Mouse (Mus musculus) liver, embryonic 14.5 days (tissue): ENCODE results near the gene Ndufab1. TPM values are rescaled to one million over a fixed set of nuclear protein-coding genes. Genes with fewer than 3 reads are reported as not detected.

Experiments used
- ATAC-seq: fragments of 200-750 bp; cut with Nextera tagmentation; 2 replicates; pipeline ENCODE4 v1.8.0; 2017; ENCODE audit warnings: moderate number of reproducible peaks, mild to moderate bottlenecking, moderate library complexity; ENCODE audit not compliant: insufficient read depth
- DNase-seq, 3 experiments: peaks; one replicate each; pipeline ENCODE4 v3.0.0-alpha.2; 2012 to 2013; ENCODE audit warnings: low read depth in 3 of 3, low spot score in 3 of 3
- H3K27ac ChIP-seq: fragments of 300-500 bp; sonication (generic); 2 replicates; pipeline ENCODE4 v1.5.1; 2014; ENCODE audit warnings: moderate library complexity, mild to moderate bottlenecking, control low read depth, inconsistent platforms
- H3K27me3 ChIP-seq: fragments of 300-500 bp; sonication (generic); 2 replicates; pipeline ENCODE4 v1.6.1; 2014; ENCODE audit warnings: mild to moderate bottlenecking, low read length, moderate library complexity; ENCODE audit not compliant: control insufficient read depth, insufficient read depth
- H3K36me3 ChIP-seq: fragments of 300-500 bp; sonication (generic); replicated peaks from 2 replicates; pipeline ENCODE4 v1.6.1; 2014; ENCODE audit warnings: low read depth; ENCODE audit not compliant: control insufficient read depth, insufficient read depth
- H3K4me1 ChIP-seq, 2 experiments: fragments of 200-500 bp in 1 of 2; fragments of 300-500 bp in 1 of 2; sonication (generic) in 1 of 2; replicated peaks; 2 replicates each; pipeline ENCODE4 v1.6.1; 2012 to 2014; ENCODE audit warnings: antibody characterized with exemption in 1 of 2, inconsistent platforms in 1 of 2, low read length in 1 of 2; ENCODE audit not compliant: control insufficient read depth in 2 of 2, insufficient read depth in 2 of 2
- H3K4me2 ChIP-seq: fragments of 300-500 bp; sonication (generic); 2 replicates; pipeline ENCODE4 v1.6.1; 2014; ENCODE audit warnings: low read depth, mild to moderate bottlenecking, control low read depth, moderate library complexity
- H3K4me3 ChIP-seq, 2 experiments: fragments of 200-500 bp in 1 of 2; fragments of 300-500 bp in 1 of 2; sonication (generic) in 1 of 2; 2 replicates each; pipeline ENCODE4 v1.5.1; 2012 to 2014; ENCODE audit warnings: low read depth in 2 of 2, low read length in 2 of 2, mild to moderate bottlenecking in 2 of 2, control low read depth in 1 of 2, inconsistent platforms in 1 of 2, moderate library complexity in 1 of 2; ENCODE audit not compliant: insufficient read depth in 1 of 2
- H3K9ac ChIP-seq: fragments of 300-500 bp; sonication (generic); replicated peaks from 2 replicates; pipeline ENCODE4 v1.6.1; 2014; ENCODE audit warnings: mild to moderate bottlenecking, control low read depth, moderate library complexity
- H3K9me3 ChIP-seq: fragments of 300-500 bp; sonication (generic); 2 replicates; pipeline ENCODE4 v1.6.1; 2016; ENCODE audit warnings: low read length, mixed read lengths; ENCODE audit not compliant: control insufficient read depth
- CTCF ChIP-seq: IDR thresholded peaks from 2 replicates; pipeline ENCODE4 v1.5.1; 2016; ENCODE audit warnings: antibody characterized with exemption, low read depth, control low read depth
- EP300 ChIP-seq: IDR thresholded peaks from 2 replicates; pipeline ENCODE4 v1.6.1; 2016; ENCODE audit warnings: antibody characterized with exemption, low read depth
- whole genome bisulfite sequencing: fragments of 180-500 bp; shearing (Covaris S2); extraction: QIAGEN DNeasy Blood & Tissue Kit; methylation state at CpG from one replicate; pipeline ENCODE4 v1.1.7; 2014; ENCODE audit not compliant: insufficient replicate concordance; 5-methylcytosine and 5-hydroxymethylcytosine counted together
- polyA plus RNA-seq, 2 experiments: library from polyadenylated mRNA; depleted of rRNA in 1 of 2; stranded (reverse) in 1 of 2; unstranded in 1 of 2; fragments of >200 nt; fragmentation: Nextera tagmentation in 1 of 2; extraction: Ambion mirVana in 1 of 2; gene quantifications; 2 replicates each; pipeline versions ENCODE4 v1.2.1 to v1.2.3; 2012 to 2014

The Ndufab1 gene
- polyA plus RNA-seq, 2 experiments: 58.5 to 419 TPM

- 14% methylated on average over 1 of the region's 1 CpGs for WGBS
- ATAC-seq: peak; percentile 29; the same call in 1 of the 2 replicates
- H3K4me2 ChIP-seq: no peak overlapping the region
- H3K36me3 ChIP-seq: no peaks in the 10 kb centered on the region
- H3K4me3 ChIP-seq: no peak overlapping the region
- DNase-seq: no peak
- no peaks in the 10 kb centered on the region for H3K27me3 ChIP-seq
- no peak overlapping the region for H3K27ac ChIP-seq
- TF ChIP-seq CTCF: no peak
- no peak for TF ChIP-seq EP300
- H3K9ac ChIP-seq: no peak overlapping the region
- H3K4me1 ChIP-seq: peaks cover 2 to 21% of the 10 kb centered on the region in 2 experiments; a peak in 3 of 4 replicates
- no peaks in the 10 kb centered on the region for H3K9me3 ChIP-seq
Observed at GRCm38 (mm10) chr7:122045711-122046110, 56.0 kb downstream of the Ndufab1 start.

GRCm38 (mm10) chr7:122045181-122045634 lies 56.5 kb downstream of the Ndufab1 start:
- no peaks in the 10 kb centered on the region for H3K36me3 ChIP-seq
- H3K27ac ChIP-seq: no peak overlapping the region
- H3K27me3 ChIP-seq: no peaks in the 10 kb centered on the region
- TF ChIP-seq CTCF (no peak), EP300 (no peak)
- peaks cover 2 to 21% of the 10 kb centered on the region in 2 experiments; a peak in 3 of 4 replicates for H3K4me1 ChIP-seq
- no peak overlapping the region for H3K4me3 ChIP-seq
- no peak overlapping the region for H3K4me2 ChIP-seq
- no peak for DNase-seq
- H3K9me3 ChIP-seq: no peaks in the 10 kb centered on the region
- 60% methylated on average over 4 of the region's 4 CpGs for WGBS
- no peak for ATAC-seq
- no peak overlapping the region for H3K9ac ChIP-seq

GRCm38 (mm10) chr7:122044106-122044505 lies 57.6 kb downstream of the Ndufab1 start:
- Histone ChIP-seq H3K27ac (no peak overlapping the region), H3K4me3 (no peak overlapping the region), H3K9me3 (no peaks in the 10 kb centered on the region), H3K4me2 (no peak overlapping the region), H3K27me3 (no peaks in the 10 kb centered on the region), H3K9ac (no peak overlapping the region), H3K36me3 (no peaks in the 10 kb centered on the region; the same call in 1 of the 2 replicates), H3K4me1 (peaks cover 2 to 21% of the 10 kb centered on the region in 2 experiments; a peak in 3 of 4 replicates)
- TF ChIP-seq CTCF: no peak
- TF ChIP-seq EP300: no peak
- ATAC-seq (no peak), DNase-seq (no peak)
- WGBS: 70% methylated on average over 8 of the region's 8 CpGs

Other genes with a start within 250 kb of the Ndufab1 start
- 0.01 TPM in 1 of 2 replicates, not detected in the other for gene Scnn1b, start 236.8 kb downstream of the Ndufab1 start, polyA plus RNA-seq (2012; rRNA removed)
- not detected in 2 replicates for gene Scnn1b, start 236.8 kb downstream of the Ndufab1 start, polyA plus RNA-seq (2014; fragmentation: Nextera tagmentation; extraction: Ambion mirVana)
- gene Cog7, start 120.2 kb downstream of the Ndufab1 start, polyA plus RNA-seq (2012; rRNA removed): 5.6 and 7.2 TPM in 2 replicates
- gene Cog7, start 120.2 kb downstream of the Ndufab1 start, polyA plus RNA-seq (2014; fragmentation: Nextera tagmentation; extraction: Ambion mirVana): 4.7 and 4.8 TPM in 2 replicates
- gene Gga2, start 80.7 kb downstream of the Ndufab1 start, polyA plus RNA-seq (2012; rRNA removed): 21.9 and 23.5 TPM in 2 replicates
- gene Gga2, start 80.7 kb downstream of the Ndufab1 start, polyA plus RNA-seq (2014; fragmentation: Nextera tagmentation; extraction: Ambion mirVana): 18.2 and 21.4 TPM in 2 replicates
- gene Ubfd1, start 34.7 kb downstream of the Ndufab1 start, polyA plus RNA-seq (2012; rRNA removed): 11.3 and 11.7 TPM in 2 replicates
- 16.9 and 20.5 TPM in 2 replicates for gene Ubfd1, start 34.7 kb downstream of the Ndufab1 start, polyA plus RNA-seq (2014; fragmentation: Nextera tagmentation; extraction: Ambion mirVana)
- gene Ears2, start 34.6 kb downstream of the Ndufab1 start, polyA plus RNA-seq (2012; rRNA removed): 3.7 and 4.0 TPM in 2 replicates
- gene Ears2, start 34.6 kb downstream of the Ndufab1 start, polyA plus RNA-seq (2014; fragmentation: Nextera tagmentation; extraction: Ambion mirVana): 6.9 and 7.9 TPM in 2 replicates
- 8.7 and 9.4 TPM in 2 replicates for gene Palb2, start 31.1 kb upstream of the Ndufab1 start, polyA plus RNA-seq (2012; rRNA removed)
- 10.7 and 13.9 TPM in 2 replicates for gene Palb2, start 31.1 kb upstream of the Ndufab1 start, polyA plus RNA-seq (2014; fragmentation: Nextera tagmentation; extraction: Ambion mirVana)
- gene Dctn5, start 31.2 kb upstream of the Ndufab1 start, polyA plus RNA-seq (2012; rRNA removed): 29.6 and 32.6 TPM in 2 replicates
- 38.5 and 39.0 TPM in 2 replicates for gene Dctn5, start 31.2 kb upstream of the Ndufab1 start, polyA plus RNA-seq (2014; fragmentation: Nextera tagmentation; extraction: Ambion mirVana)
- 53.5 and 59.6 TPM in 2 replicates for gene Plk1, start 57.6 kb upstream of the Ndufab1 start, polyA plus RNA-seq (2012; rRNA removed)
- gene Plk1, start 57.6 kb upstream of the Ndufab1 start, polyA plus RNA-seq (2014; fragmentation: Nextera tagmentation; extraction: Ambion mirVana): 77.0 and 87.0 TPM in 2 replicates
- 0.01 TPM in 1 of 2 replicates, not detected in the other for gene Ern2, start 84.3 kb upstream of the Ndufab1 start, polyA plus RNA-seq (2012; rRNA removed)
- not detected in 2 replicates for gene Ern2, start 84.3 kb upstream of the Ndufab1 start, polyA plus RNA-seq (2014; fragmentation: Nextera tagmentation; extraction: Ambion mirVana)
- gene Chp2, start 117.6 kb upstream of the Ndufab1 start, polyA plus RNA-seq (2012; rRNA removed): 1.2 and 1.4 TPM in 2 replicates
- 0.50 and 0.71 TPM in 2 replicates for gene Chp2, start 117.6 kb upstream of the Ndufab1 start, polyA plus RNA-seq (2014; fragmentation: Nextera tagmentation; extraction: Ambion mirVana)
- 1.6 TPM in 2 replicates for gene Prkcb, start 186.9 kb upstream of the Ndufab1 start, polyA plus RNA-seq (2012; rRNA removed)
- gene Prkcb, start 186.9 kb upstream of the Ndufab1 start, polyA plus RNA-seq (2014; fragmentation: Nextera tagmentation; extraction: Ambion mirVana): 2.3 and 2.4 TPM in 2 replicates